Mouse (Mus musculus) liver, embryonic 16.5 days (tissue): ENCODE measurements around the gene 1810024B03Rik. TPM values are rescaled to one million over a fixed set of nuclear protein-coding genes. Genes with fewer than 3 reads are reported as not detected.

ENCODE experiments used
- ATAC-seq: fragments of 200-750 bp; cut with Nextera tagmentation; 2 replicates; pipeline ENCODE4 v1.8.0; 2017; ENCODE audit warnings: low read depth, mild to moderate bottlenecking, moderate number of reproducible peaks, moderate library complexity
- H3K27ac ChIP-seq: fragments of 300-500 bp; sonication (generic); 2 replicates; pipeline ENCODE4 v1.5.1; 2014; ENCODE audit warnings: mild to moderate bottlenecking, low read length
- H3K27me3 ChIP-seq: fragments of 300-500 bp; sonication (generic); 2 replicates; pipeline ENCODE4 v1.6.1; 2014; ENCODE audit warnings: low read depth, low read length, mixed read lengths; ENCODE audit not compliant: control insufficient read depth, insufficient read depth
- H3K36me3 ChIP-seq: fragments of 300-500 bp; sonication (generic); 2 replicates; pipeline ENCODE4 v1.6.1; 2014; ENCODE audit warnings: mild to moderate bottlenecking; ENCODE audit not compliant: control insufficient read depth, insufficient read depth
- H3K4me1 ChIP-seq: fragments of 300-500 bp; sonication (generic); 2 replicates; pipeline ENCODE4 v1.6.1; 2014; ENCODE audit warnings: low read depth, low read length, mixed read lengths; ENCODE audit not compliant: control insufficient read depth
- H3K4me2 ChIP-seq: fragments of 300-500 bp; sonication (generic); 2 replicates; pipeline ENCODE4 v1.6.1; 2014; ENCODE audit warnings: low read depth, low read length, mixed read lengths
- H3K4me3 ChIP-seq: fragments of 300-500 bp; sonication (generic); 2 replicates; pipeline ENCODE4 v1.5.1; 2014; ENCODE audit warnings: low read depth, mild to moderate bottlenecking, low read length
- H3K9ac ChIP-seq: fragments of 300-500 bp; sonication (generic); 2 replicates; pipeline ENCODE4 v1.6.1; 2014; ENCODE audit warnings: low read depth, low read length
- H3K9me3 ChIP-seq: fragments of 300-500 bp; sonication (generic); replicated peaks from 2 replicates; pipeline ENCODE4 v1.6.1; 2016; ENCODE audit warnings: low read length; ENCODE audit not compliant: control insufficient read depth
- WGBS: fragments of 180-500 bp; shearing (Covaris S2); extraction: QIAGEN DNeasy Blood & Tissue Kit; methylation state at CpG from one replicate; pipeline ENCODE4 v1.1.7; 2014; ENCODE audit not compliant: insufficient replicate concordance; 5-methylcytosine and 5-hydroxymethylcytosine counted together
- polyA plus RNA-seq: library from polyadenylated mRNA; unstranded; fragments of >200 nt; fragmentation: Nextera tagmentation; extraction: Ambion mirVana; gene quantifications from 2 replicates; pipeline ENCODE4 v1.2.1, GENCODE M21; 2015

1810024B03Rik gene
- 0.68 and 0.70 TPM in 2 replicates for polyA plus RNA-seq

GRCm38 (mm10) chr2:127207547-127208451, at the start of gene 1810024B03Rik, which contains the start of gene Snrnp200:
Gene 1810024B03Rik, minus strand, starts transcription at chr2:127208280.
Gene Snrnp200, plus strand, starts transcription at chr2:127208386.
- peak; percentile 98 for ATAC-seq
- H3K36me3 ChIP-seq, result peaks cover 18% of the 10 kb centered on the region
- peak within 1 kb of the TSS; percentile 84 for H3K27ac ChIP-seq
- 8% methylated on average over 36 of the region's 36 CpGs for WGBS
- H3K27me3 ChIP-seq, result no peaks in the 10 kb centered on the region
- H3K4me3 ChIP-seq, result peak within 1 kb of the TSS; percentile 90
- H3K4me1 ChIP-seq, result peaks cover 14% of the 10 kb centered on the region
- peak within 1 kb of the TSS; percentile 85 for H3K4me2 ChIP-seq
- no peaks in the 10 kb centered on the region for H3K9me3 ChIP-seq
- H3K9ac ChIP-seq, result peak within 1 kb of the TSS; percentile 90

DNA sequence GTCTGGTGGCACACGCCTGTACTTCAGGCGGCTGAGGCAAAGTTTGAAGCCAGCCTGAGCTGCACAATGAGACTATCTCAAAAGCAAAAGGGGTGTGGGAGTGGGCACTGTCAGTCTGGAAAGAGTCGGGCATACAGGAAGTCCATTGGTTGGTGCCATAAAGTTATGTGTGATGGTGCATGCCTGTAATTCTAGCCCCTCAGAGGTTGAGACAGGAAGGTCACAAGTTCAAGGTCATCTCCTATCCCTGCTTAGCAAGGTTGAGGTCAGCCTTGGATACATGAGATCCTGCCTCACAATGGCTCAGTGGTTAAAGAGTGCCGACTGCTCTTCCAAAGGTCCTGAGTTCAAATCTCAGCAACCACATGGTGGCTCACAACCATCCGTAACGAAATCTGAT, 47.2 kb upstream of the 1810024B03Rik start:
- Histone ChIP-seq H3K9me3 (no peaks in the 10 kb centered on the region), H3K27me3 (no peaks in the 10 kb centered on the region), H3K27ac (no peak overlapping the region), H3K4me2 (no peak overlapping the region), H3K4me3 (no peak overlapping the region), H3K4me1 (peaks cover 8% of the 10 kb centered on the region), H3K36me3 (peaks cover 19% of the 10 kb centered on the region), H3K9ac (no peak overlapping the region)
- 72% methylated on average over 6 of the region's 6 CpGs for WGBS
- ATAC-seq, result no peak

GRCm38 (mm10) chr2:127254604-127255134, 46.6 kb upstream of the 1810024B03Rik start:
- Histone ChIP-seq H3K4me1 (peaks cover 11% of the 10 kb centered on the region), H3K4me3 (no peak overlapping the region), H3K9me3 (no peaks in the 10 kb centered on the region), H3K27ac (no peak overlapping the region), H3K27me3 (no peaks in the 10 kb centered on the region), H3K9ac (no peak overlapping the region), H3K4me2 (no peak overlapping the region), H3K36me3 (peaks cover 19% of the 10 kb centered on the region)
- 68% methylated on average over 3 of the region's 3 CpGs for WGBS
- no peak for ATAC-seq

DNA sequence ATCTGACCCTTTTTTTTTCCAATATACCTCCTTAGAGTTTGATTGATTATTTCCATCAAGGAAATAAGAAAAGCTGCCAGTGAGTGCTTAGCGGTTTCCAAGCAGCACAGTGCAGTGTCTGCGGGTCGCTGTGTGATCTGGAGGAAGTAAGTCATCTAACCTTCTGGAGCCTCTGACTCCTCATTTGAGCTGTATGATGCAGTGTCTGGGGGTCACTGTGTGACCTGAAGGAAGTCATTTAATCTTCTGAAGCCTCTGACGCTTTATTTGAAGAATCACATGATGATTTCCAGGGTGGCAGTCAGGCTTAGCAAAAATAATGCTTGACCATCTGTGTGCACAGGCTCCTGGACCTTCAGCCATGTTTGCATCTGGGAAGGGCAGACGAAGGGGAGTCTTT, 44.7 kb upstream of the 1810024B03Rik start:
- Histone ChIP-seq H3K4me3 (no peak overlapping the region), H3K4me2 (no peak overlapping the region), H3K4me1 (peaks cover 23% of the 10 kb centered on the region), H3K27ac (no peak overlapping the region), H3K9me3 (no peaks in the 10 kb centered on the region), H3K9ac (no peak overlapping the region), H3K27me3 (no peaks in the 10 kb centered on the region), H3K36me3 (peaks cover 14% of the 10 kb centered on the region)
- 83% methylated on average over 5 of the region's 5 CpGs for WGBS
- no peak for ATAC-seq

GRCm38 (mm10) chr2:127251880-127252527, 43.9 kb upstream of the 1810024B03Rik start:
- no peak overlapping the region for H3K9ac ChIP-seq
- H3K4me2 ChIP-seq, result no peak overlapping the region
- peaks cover 7% of the 10 kb centered on the region; the same call in 1 of the 2 replicates for H3K36me3 ChIP-seq
- H3K4me3 ChIP-seq, result no peak overlapping the region
- H3K27ac ChIP-seq, result no peak overlapping the region
- no peaks in the 10 kb centered on the region for H3K9me3 ChIP-seq
- peaks cover 23% of the 10 kb centered on the region for H3K4me1 ChIP-seq
- ATAC-seq, result no peak
- 70% methylated on average over 3 of the region's 3 CpGs for WGBS
- H3K27me3 ChIP-seq, result no peaks in the 10 kb centered on the region

- no peak overlapping the region for H3K27ac ChIP-seq
- no peak overlapping the region for H3K9ac ChIP-seq
- no peaks in the 10 kb centered on the region for H3K27me3 ChIP-seq
- no peak overlapping the region for H3K4me2 ChIP-seq
- ATAC-seq, result no peak
- 0 out of 2 replicates have a peak, but pooled peaks cover 2% of the 10 kb centered on the region for H3K36me3 ChIP-seq
- H3K4me1 ChIP-seq, result peaks cover 28% of the 10 kb centered on the region
- H3K4me3 ChIP-seq, result no peak overlapping the region
- 71% methylated on average over 3 of the region's 3 CpGs for WGBS
- H3K9me3 ChIP-seq, result no peaks in the 10 kb centered on the region
These were observed 43.4 kb upstream of the 1810024B03Rik start for GRCm38 (mm10) chr2:127251457-127251856.

GRCm38 (mm10) chr2:127250291-127251008, 42.4 kb upstream of the 1810024B03Rik start:
- Histone ChIP-seq H3K4me1 (peaks cover 35% of the 10 kb centered on the region), H3K9ac (0 out of 2 replicates have a peak overlapping the region, but pooled peaks have one; percentile 16), H3K4me2 (peak overlapping the region; percentile 12; the same call in 1 of the 2 replicates), H3K4me3 (no peak overlapping the region), H3K36me3 (peaks cover 8% of the 10 kb centered on the region; the same call in 1 of the 2 replicates), H3K27ac (no peak overlapping the region), H3K27me3 (no peaks in the 10 kb centered on the region), H3K9me3 (no peaks in the 10 kb centered on the region)
- 52% methylated on average over 9 of the region's 9 CpGs for WGBS
- ATAC-seq, result no peak

GRCm38 (mm10) chr2:127248334-127249004, 40.4 kb upstream of the 1810024B03Rik start:
- peak overlapping the region; percentile 96 for H3K4me3 ChIP-seq
- under 1% methylated on average over 39 of the region's 39 CpGs for WGBS
- peak overlapping the region; percentile 93 for H3K9ac ChIP-seq
- ATAC-seq, result peak; percentile 33
- H3K4me2 ChIP-seq, result peak overlapping the region; percentile 94
- H3K27me3 ChIP-seq, result no peaks in the 10 kb centered on the region
- H3K9me3 ChIP-seq, result no peaks in the 10 kb centered on the region
- peaks cover 35% of the 10 kb centered on the region for H3K4me1 ChIP-seq
- peaks cover 13% of the 10 kb centered on the region for H3K36me3 ChIP-seq
- H3K27ac ChIP-seq, result peak overlapping the region; percentile 88
